Mouse (Mus musculus) olfactory bulb, adult 2 months (tissue): ENCODE measurements at regions not wholly inside any gene's neighbourhood (a gene's known extent, or its start where the extent isn't known, plus 50 kb on each side); places are given as distances from the start of the nearest gene placed in this dataset.

Experiments used
- CTCF ChIP-seq: fragments of 200-500 bp; IDR thresholded peaks from 2 replicates; pipeline ENCODE4 v1.5.1; 2012; ENCODE audit warnings: low read depth, mild to moderate bottlenecking, low read length, moderate library complexity; ENCODE audit not compliant: insufficient read depth
- POLR2A ChIP-seq: fragments of 200-500 bp; IDR thresholded peaks from 2 replicates; pipeline ENCODE4 v1.6.1; 2012; ENCODE audit warnings: mild to moderate bottlenecking, low read depth, low read length, moderate library complexity; ENCODE audit not compliant: insufficient read depth

DNA sequence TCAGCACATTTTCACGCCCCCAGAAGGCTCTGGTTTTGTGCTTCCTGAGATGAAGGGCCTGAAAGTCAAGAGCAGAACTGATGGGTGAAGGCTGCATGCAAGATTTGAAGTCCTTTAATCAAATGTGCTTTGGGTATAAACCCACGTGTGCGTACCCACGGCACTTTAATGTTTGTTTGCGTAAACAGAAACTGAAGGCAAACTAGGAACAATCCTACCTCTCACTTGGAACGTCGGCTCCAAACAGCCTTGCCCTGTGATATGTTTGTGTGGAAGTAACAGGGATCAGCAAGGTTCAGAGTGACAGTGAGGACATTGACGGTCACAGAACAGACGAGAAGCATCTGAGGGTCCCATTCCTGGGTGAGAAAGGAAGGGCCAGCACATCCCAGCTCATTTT, 333.3 kb downstream of the Cd83 start:
- no peak for TF ChIP-seq CTCF
- no peak for TF ChIP-seq POLR2A
